Mouse (Mus musculus) kidney, postnatal 10 days (tissue): ENCODE measurements at regions not wholly inside any gene's neighbourhood (a gene's known extent, or its start where the extent isn't known, plus 50 kb on each side); places are given as distances from the start of the nearest gene placed in this dataset.
A peak's percentile ranks its signal among the peaks of the same experiment; 100 is the strongest.

Experiments used
- DNase-seq: peaks from one replicate; pipeline ENCODE4 v3.0.0; 2021; ENCODE audit warnings: mixed read lengths

- DNase-seq, result no peak
Observed at GRCm38 (mm10) chr6:66255378-66255777, 279.8 kb upstream of the Mad2l1 start.

GRCm38 (mm10) chr6:66263429-66263828 lies 271.8 kb upstream of the Mad2l1 start:
- no peak for DNase-seq

- no peak for DNase-seq
Observed at GRCm38 (mm10) chr6:66263918-66264317, 271.3 kb upstream of the Mad2l1 start.

GRCm38 (mm10) chr6:66268427-66268826 lies 266.8 kb upstream of the Mad2l1 start:
- no peak for DNase-seq

GRCm38 (mm10) chr6:66271414-66272206 lies 263.6 kb upstream of the Mad2l1 start:
- peak; percentile 28 for DNase-seq

DNA sequence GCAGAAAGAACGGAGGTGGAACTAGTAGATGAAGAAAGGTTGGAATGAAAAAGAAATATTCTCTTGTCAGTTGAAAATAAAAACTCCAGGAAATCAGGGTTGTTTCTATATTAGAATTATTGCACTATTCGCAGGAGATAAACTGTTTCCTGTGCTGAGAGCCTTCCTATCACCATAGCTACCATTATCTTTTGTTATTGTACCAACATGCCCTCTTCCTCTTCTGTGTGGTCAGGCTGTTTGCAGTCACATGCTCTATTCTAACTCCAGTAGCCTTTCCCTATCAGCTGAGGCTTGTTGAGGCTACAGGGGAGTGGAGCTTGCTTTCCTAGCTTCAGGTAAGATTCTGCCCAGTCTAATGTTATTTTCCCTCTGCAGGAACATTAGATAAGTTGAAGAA lies 263.0 kb upstream of the Mad2l1 start:
- no peak for DNase-seq

DNA sequence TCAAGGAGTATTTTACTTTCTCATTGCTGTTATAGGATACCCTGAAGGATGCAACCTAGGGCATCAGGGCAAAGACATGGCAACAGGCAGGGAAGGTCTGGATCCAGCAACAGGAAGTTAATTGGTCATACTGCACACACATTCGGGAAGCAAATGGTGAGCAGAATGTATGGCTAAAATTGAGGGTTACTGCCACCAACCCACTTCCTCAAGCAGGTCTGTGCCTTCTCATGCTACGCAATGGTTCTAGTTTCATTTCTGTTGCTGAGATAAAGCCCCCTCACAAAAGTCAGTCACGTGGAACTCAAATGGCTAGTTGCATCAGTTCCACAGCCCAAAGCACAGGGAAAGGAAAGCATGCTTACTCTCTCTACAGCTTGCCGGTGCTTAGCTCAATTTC lies 260.5 kb upstream of the Mad2l1 start:
- no peak for DNase-seq

DNA sequence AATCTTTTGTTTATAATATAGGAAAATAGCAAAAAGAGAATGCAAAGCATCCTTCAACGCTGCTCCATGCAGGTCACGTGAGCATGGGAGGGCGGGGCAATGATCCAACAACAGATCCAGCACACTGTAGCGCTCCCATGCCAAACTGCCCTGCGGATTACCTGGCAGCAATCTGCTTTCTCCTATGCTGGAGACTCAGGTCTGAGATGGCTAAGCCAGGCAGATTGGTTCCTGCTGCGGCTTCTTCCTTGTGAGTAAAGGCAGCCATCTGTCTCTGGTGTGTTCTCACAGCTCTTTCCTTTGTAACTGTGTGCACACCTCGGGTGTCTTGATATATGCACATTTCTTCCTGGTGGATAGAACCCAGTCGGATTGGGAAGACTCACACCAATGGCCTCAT lies 254.5 kb upstream of the Mad2l1 start:
- no peak for DNase-seq

DNA sequence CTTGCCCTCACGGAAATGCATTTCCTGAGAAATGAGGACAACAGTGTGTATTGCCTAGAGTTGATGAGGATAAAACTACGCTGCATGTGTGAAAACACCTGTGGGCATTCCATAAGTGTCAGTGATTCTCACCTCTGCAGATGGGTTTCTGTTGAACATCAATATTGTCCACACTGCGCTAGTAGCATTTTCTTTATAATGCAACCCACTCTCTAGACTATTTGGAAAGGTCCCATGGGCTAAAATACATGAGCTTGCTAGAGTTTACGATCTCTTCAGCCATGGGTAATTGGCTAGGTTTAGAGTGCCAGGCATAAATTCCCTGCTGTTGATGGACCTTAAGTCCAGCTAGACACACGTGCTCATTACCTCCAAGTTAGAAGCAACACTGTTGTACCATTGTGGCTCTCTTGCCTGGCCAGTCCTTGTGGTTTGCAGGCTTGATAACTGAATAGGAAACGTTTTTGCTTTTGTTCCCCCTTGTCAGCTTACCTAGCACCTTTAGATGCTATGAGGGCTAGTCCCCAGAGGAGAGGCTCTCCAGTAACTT lies 252.5 kb upstream of the Mad2l1 start:
- no peak for DNase-seq

DNA sequence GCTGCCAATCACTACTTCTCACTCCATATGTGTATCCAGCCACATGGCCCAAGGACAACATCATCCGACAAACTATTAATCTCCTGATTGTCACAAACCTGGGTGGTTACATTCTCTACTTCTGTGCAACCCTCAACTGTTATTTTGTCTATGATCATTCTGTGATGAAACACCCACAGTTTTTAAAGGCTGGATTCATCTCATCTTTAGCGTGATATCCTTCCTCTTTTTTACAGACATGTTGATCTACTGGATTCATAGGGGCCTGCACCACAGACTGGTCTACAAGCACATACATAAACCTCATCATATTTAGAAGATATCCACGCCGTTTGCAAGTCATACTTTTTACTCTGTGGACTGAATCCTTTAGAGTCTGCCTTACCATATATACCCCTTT lies 251.7 kb upstream of the Mad2l1 start:
- no peak for DNase-seq

- DNase-seq, result no peak
Observed at GRCm38 (mm10) chr6:66287607-66288006, 247.6 kb upstream of the Mad2l1 start.

GRCm38 (mm10) chr6:66289196-66289595 lies 246.0 kb upstream of the Mad2l1 start:
- DNase-seq, result no peak

- DNase-seq, result no peak
Observed at GRCm38 (mm10) chr6:66291576-66291975, 243.6 kb upstream of the Mad2l1 start.

DNA sequence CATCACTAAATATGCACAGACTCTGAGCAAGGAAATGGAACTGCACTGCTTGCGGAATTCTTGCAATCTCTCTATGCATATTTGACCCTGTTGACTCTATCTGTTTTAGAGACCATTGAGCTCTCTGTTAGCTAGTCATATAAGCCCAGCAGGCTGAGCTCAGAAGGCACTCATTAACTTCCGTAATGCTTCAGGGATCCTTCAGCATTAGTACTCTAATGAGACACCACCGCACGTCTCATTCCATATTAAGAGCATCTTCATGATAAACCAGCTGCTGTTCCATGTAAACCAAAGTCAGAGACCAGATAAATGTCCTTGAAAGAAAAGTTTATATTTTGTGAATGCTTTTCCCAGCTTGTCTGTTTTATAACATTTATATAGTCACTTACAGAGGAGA lies 237.1 kb upstream of the Mad2l1 start:
- no peak for DNase-seq

DNA sequence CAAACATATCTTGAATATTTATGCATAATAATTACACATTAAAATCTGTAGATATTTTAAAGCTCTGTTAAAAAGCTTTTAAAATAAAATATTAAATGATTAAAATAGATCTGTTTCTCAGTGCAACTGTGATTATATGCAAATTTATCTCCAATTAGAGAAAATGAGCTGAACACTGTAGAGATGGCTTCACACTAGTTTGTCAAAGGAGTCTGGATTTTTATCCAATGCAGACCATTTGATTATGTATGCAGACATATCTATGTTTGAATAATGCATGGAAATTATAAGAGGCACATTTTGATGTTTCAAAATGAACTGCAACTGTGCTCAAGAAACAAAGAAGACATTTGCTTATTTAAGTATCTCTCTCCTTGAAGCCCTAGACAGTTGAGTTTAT lies 235.0 kb upstream of the Mad2l1 start:
- no peak for DNase-seq

DNA sequence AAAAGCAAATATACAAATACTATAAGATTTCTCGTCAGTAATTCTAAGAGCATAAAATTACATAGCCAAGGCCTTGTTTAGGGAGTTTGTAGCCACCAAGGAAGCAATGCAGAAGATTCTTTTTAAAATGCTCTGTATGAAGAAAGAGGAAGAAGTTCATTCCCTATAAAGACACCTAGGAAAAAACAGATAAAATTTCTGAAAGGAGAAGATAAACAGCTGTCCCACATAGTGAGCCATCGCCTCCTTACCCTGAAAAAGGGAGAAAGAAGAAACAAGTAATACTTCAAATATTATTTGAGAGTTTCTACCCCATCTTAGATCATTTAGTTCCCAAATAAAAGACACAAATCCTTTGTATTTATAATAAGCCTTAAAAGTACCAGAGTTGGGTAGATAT lies 190.3 kb upstream of the Mad2l1 start:
- DNase-seq, result no peak

- no peak for DNase-seq
Observed at GRCm38 (mm10) chr6:66347356-66347755, 187.8 kb upstream of the Mad2l1 start.

GRCm38 (mm10) chr6:66361130-66361529 lies 174.1 kb upstream of the Mad2l1 start:
- DNase-seq, result peak; percentile 64

DNA sequence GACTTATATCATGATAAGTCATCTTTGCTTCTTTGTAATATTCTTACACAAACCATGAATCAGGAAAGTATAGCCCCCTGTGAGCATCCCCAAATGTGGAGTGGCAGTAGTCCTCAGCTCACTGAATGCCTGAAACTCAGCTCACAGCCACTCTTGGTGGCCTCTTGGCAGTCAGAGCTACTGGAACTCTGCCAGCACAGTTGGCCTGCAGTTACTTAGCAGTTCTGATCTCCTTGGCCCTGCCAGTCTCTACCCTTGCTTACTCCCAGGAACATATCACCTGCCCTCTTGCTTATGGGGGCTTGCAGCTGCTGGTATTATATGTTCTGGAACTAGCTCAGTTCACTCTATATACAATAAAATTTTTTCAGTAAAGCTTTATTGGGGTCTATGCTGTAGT lies 167.9 kb upstream of the Mad2l1 start:
- peak; percentile 28 for DNase-seq

GRCm38 (mm10) chr6:66381279-66381934 lies 153.8 kb upstream of the Mad2l1 start:
- no peak for DNase-seq

GRCm38 (mm10) chr6:66382347-66383010 lies 152.7 kb upstream of the Mad2l1 start:
- DNase-seq, result no peak

GRCm38 (mm10) chr6:66395147-66395546 lies 140.0 kb upstream of the Mad2l1 start:
- no peak for DNase-seq

DNA sequence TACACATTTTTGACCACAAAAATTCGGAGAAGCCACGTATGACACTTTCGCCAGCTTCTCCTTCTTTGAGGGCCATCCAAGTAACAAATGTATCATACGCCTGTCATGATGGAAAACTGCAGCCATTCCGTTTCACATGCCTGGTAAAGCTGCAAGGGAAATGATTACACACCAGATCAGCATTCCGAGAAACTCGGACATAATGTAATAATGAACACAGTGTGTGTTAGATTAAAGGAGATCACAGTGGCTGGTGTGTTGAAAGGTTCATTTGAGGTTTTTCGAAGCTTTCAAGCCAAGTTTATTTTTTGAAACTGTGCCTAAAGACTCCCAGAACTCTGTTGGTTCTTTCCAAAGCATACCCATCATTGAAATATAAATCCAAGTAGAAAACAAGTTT lies 137.8 kb upstream of the Mad2l1 start:
- no peak for DNase-seq

DNA sequence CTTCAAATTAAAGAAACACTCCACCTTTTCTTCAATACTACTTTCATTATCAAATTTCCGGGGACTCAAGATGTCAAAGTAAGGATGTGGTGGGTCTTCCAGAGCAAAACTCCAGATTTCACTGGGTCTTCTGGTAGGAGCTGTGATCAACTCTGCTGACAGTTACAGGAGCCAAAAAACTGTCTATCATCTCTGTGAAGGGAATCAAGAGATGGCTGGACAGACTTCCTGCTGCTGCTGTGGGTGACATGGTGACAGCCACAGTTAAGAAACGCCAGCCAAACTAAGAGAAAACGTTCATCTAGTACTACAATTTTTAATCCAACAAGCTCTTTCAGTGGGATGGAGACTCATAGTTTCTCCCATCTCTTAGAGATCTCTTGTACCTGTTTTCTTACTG lies 136.5 kb upstream of the Mad2l1 start:
- no peak for DNase-seq
